Mouse (Mus musculus): Measurements from ENCODE around the gene Gpsm3. TPM values are rescaled to one million over a fixed set of nuclear protein-coding genes. Genes with fewer than 3 reads are reported as not detected.

Gpsm3 gene
- polyA plus RNA-seq, 1 experiment = 4.2 TPM

DNA sequence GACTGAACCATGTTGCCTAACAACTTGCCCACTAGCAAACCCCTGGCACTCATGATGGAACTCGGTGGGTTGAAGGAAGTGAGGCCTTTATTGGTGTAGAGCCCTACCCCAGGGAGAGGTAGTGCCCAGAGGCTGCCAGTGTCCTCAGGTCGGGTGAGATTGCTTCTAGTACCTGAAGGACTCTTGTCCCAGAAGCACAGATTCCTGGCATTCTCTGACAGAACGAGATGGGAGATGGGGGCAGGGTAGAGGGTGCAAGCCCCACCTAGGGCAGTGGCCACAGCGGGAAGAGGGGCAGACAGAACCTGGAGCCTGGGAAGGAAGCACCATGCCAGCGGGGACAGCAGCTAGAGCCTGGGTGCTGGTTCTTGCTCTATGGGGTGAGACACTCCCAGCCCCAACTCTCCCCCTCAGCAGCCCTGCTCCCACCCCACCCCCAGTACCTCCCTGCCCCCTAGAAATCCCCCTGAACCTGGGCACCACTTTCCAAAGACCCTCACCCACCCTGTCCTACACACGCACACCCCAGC lies 8.0 kb downstream of the Gpsm3 start, which contains the start of gene Ager:
TSS of gene Ager (plus strand) at position 297 of the 530 bp plus-strand sequence.
- no peaks in the 10 kb centered on the region for H3K27me3 ChIP-seq (ENCODE audit: control insufficient read depth, insufficient read depth, low read length, poor library complexity, severe bottlenecking)
- H3K27ac ChIP-seq (ENCODE audit: insufficient read depth, low read length) = no peak within 1 kb of the TSS
- no peak within 1 kb of the TSS for H3K4me3 ChIP-seq (ENCODE audit: low read depth, low read length)
- TF ChIP-seq POLR2A (IDR thresholded peaks at IDR 0.05; ENCODE audit: insufficient read depth, low read length) (no peak), EP300 (IDR thresholded peaks at IDR 0.05; ENCODE audit: insufficient read depth, low read depth, low read length) (no peak), CTCF (IDR thresholded peaks at IDR 0.05; ENCODE audit: low read depth, low read length) (no peak)
- no peak within 1 kb of the TSS for H3K9ac ChIP-seq (ENCODE audit: low read depth, poor library complexity, severe bottlenecking)
- no peaks in the 10 kb centered on the region for H3K4me1 ChIP-seq (ENCODE audit: control insufficient read depth, insufficient read depth, low read length)
- H3K9me3 ChIP-seq (replicated peaks; ENCODE audit: control insufficient read depth, insufficient read depth, low read length, poor library complexity, severe bottlenecking) = no peaks in the 10 kb centered on the region
- H3K36me3 ChIP-seq (ENCODE audit: control insufficient read depth, insufficient read depth, low read length, poor library complexity, severe bottlenecking) = 0 out of 2 replicates have a peak, but pooled peaks cover 9% of the 10 kb centered on the region

DNA sequence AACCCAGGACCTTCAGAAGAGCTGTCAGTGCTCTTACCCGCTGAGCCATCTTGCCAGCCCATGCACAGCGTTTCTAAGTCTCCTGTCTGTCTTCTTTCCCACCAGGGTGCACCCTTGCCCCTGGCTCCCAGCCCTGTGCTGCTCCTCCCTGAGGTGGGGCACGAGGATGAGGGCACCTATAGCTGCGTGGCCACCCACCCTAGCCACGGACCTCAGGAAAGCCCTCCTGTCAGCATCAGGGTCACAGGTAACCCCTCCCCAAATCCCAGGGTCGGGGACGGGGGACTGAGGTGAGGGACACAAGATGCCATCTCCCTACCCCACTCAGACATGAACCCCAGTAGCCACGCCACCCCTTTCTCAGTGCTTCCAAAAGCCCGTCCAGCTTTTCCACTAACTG lies 10.3 kb downstream of the Gpsm3 start:
- Histone ChIP-seq H3K4me3 (ENCODE audit: low read depth, low read length) (no peak overlapping the region), H3K36me3 (ENCODE audit: control insufficient read depth, insufficient read depth, low read length, poor library complexity, severe bottlenecking) (0 out of 2 replicates have a peak, but pooled peaks cover 4% of the 10 kb centered on the region), H3K27me3 (ENCODE audit: control insufficient read depth, insufficient read depth, low read length, poor library complexity, severe bottlenecking) (no peaks in the 10 kb centered on the region), H3K4me1 (ENCODE audit: control insufficient read depth, insufficient read depth, low read length) (no peaks in the 10 kb centered on the region), H3K27ac (ENCODE audit: insufficient read depth, low read length) (no peak overlapping the region), H3K9ac (ENCODE audit: low read depth, poor library complexity, severe bottlenecking) (no peak overlapping the region), H3K9me3 (replicated peaks; ENCODE audit: control insufficient read depth, insufficient read depth, low read length, poor library complexity, severe bottlenecking) (no peaks in the 10 kb centered on the region)
- TF ChIP-seq POLR2A (IDR thresholded peaks at IDR 0.05; ENCODE audit: insufficient read depth, low read length) (no peak), EP300 (IDR thresholded peaks at IDR 0.05; ENCODE audit: insufficient read depth, low read depth, low read length) (no peak), CTCF (IDR thresholded peaks at IDR 0.05; ENCODE audit: low read depth, low read length) (no peak)

DNA sequence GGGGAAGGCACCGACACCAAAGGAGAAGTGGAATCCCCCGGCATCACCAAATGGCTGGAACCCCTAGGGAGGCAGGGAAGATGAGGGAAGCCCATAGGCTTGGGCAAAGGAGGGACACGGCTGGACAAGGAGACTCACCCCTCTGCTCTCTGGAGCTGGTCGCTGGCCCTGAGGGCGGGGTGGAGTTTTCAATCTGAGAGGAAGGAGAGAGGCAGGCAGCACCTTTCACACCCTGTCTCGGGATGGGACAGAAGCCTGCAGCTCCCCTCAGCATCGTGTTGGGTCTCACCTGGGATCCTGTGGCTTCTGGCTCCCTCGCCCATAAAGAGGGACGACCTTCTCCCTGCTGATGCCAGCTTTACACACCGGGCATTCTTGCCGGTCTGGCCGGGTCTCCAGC lies 12.2 kb downstream of the Gpsm3 start:
- Histone ChIP-seq H3K36me3 (ENCODE audit: control insufficient read depth, insufficient read depth, low read length, poor library complexity, severe bottlenecking) (0 out of 2 replicates have a peak, but pooled peaks cover 4% of the 10 kb centered on the region), H3K27me3 (ENCODE audit: control insufficient read depth, insufficient read depth, low read length, poor library complexity, severe bottlenecking) (no peaks in the 10 kb centered on the region), H3K4me1 (ENCODE audit: control insufficient read depth, insufficient read depth, low read length) (peaks cover 3% of the 10 kb centered on the region), H3K4me3 (ENCODE audit: low read depth, low read length) (no peak overlapping the region), H3K9ac (ENCODE audit: low read depth, poor library complexity, severe bottlenecking) (no peak overlapping the region), H3K9me3 (replicated peaks; ENCODE audit: control insufficient read depth, insufficient read depth, low read length, poor library complexity, severe bottlenecking) (no peaks in the 10 kb centered on the region), H3K27ac (ENCODE audit: insufficient read depth, low read length) (no peak overlapping the region)
- TF ChIP-seq EP300 (IDR thresholded peaks at IDR 0.05; ENCODE audit: insufficient read depth, low read depth, low read length) = no peak
- TF ChIP-seq POLR2A (IDR thresholded peaks at IDR 0.05; ENCODE audit: insufficient read depth, low read length) = no peak
- TF ChIP-seq CTCF (IDR thresholded peaks at IDR 0.05; ENCODE audit: low read depth, low read length) = no peak

DNA sequence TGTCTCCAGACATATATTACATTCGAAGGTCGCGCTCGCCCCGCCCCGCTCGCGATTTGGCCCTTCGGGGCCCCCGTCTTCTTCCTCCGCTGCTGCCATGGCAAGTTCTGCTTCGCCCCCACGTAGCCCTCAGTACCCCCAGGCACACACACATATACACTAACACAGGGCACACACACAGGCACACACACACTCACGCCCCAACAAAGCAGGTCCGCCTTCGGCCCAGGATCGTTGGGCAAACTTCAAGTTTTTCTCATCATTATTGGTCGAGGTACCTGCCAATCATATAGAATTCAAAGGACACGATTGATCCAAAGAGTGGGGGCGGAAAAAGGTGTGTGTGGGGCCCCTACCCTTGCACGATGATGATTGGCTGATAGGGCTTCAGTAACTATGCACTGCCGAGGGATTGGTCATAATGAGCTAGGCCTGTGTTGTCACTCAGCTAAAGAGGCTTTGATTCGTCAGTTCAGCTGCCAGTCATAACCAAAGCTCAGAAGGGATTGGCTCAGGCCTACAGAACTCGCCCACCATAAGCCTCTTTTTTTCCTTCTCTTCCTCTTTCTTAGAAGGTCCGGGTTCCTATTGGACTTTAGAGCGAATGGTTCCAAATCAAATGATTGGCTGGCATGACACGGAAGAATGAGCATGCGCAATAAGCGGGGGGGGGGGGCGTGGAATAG lies 13.9 kb downstream of the Gpsm3 start, which contains the start of gene Rnf5:
TSS of gene Rnf5 (minus strand) at position 316 of the 686 bp plus-strand sequence.
- Histone ChIP-seq H3K9ac (ENCODE audit: low read depth, poor library complexity, severe bottlenecking) (peak within 1 kb of the TSS; percentile 81), H3K4me3 (ENCODE audit: low read depth, low read length) (peak within 1 kb of the TSS; percentile 99), H3K27me3 (ENCODE audit: control insufficient read depth, insufficient read depth, low read length, poor library complexity, severe bottlenecking) (no peaks in the 10 kb centered on the region), H3K9me3 (replicated peaks; ENCODE audit: control insufficient read depth, insufficient read depth, low read length, poor library complexity, severe bottlenecking) (no peaks in the 10 kb centered on the region), H3K36me3 (ENCODE audit: control insufficient read depth, insufficient read depth, low read length, poor library complexity, severe bottlenecking) (0 out of 2 replicates have a peak, but pooled peaks cover 4% of the 10 kb centered on the region), H3K4me1 (ENCODE audit: control insufficient read depth, insufficient read depth, low read length) (peaks cover 3% of the 10 kb centered on the region), H3K27ac (ENCODE audit: insufficient read depth, low read length) (peak within 1 kb of the TSS; percentile 12)
- no peak for TF ChIP-seq POLR2A (IDR thresholded peaks at IDR 0.05; ENCODE audit: insufficient read depth, low read length)
- TF ChIP-seq EP300 (IDR thresholded peaks at IDR 0.05; ENCODE audit: insufficient read depth, low read depth, low read length) = no peak
- TF ChIP-seq CTCF (IDR thresholded peaks at IDR 0.05; ENCODE audit: low read depth, low read length) = no peak

DNA sequence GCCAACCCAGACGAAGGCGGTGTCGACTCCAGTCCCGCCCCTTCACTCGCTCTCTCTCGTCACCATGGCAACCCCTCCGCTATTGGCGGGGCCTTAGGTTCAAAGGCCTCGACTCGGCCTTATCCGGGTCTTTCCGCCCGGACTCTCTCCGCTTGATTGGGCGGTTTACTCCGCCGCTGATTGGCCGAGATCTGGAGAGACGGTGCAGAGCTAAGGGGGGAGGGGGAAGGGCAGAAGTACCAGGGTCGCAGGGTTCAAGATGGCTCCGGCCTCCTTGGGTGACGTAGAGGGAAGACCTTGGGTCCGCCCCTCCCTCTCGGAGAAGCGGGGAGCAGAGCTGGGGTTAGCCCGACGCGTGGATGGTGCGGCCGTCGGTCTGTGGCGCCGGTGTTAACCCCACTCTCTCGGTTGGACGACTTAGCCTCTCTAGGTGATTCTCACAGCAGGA lies 14.5 kb downstream of the Gpsm3 start, which contains the start of gene Agpat1:
TSS of gene Agpat1 (plus strand) at position 202 of the 448 bp plus-strand sequence.
- peaks cover 3% of the 10 kb centered on the region for H3K4me1 ChIP-seq (ENCODE audit: control insufficient read depth, insufficient read depth, low read length)
- H3K4me3 ChIP-seq (ENCODE audit: low read depth, low read length) = peak within 1 kb of the TSS; percentile 99
- no peaks in the 10 kb centered on the region for H3K27me3 ChIP-seq (ENCODE audit: control insufficient read depth, insufficient read depth, low read length, poor library complexity, severe bottlenecking)
- TF ChIP-seq EP300 (IDR thresholded peaks at IDR 0.05; ENCODE audit: insufficient read depth, low read depth, low read length) (no peak), POLR2A (IDR thresholded peaks at IDR 0.05; ENCODE audit: insufficient read depth, low read length) (peak; percentile 72), CTCF (IDR thresholded peaks at IDR 0.05; ENCODE audit: low read depth, low read length) (no peak)
- peak within 1 kb of the TSS; percentile 81 for H3K9ac ChIP-seq (ENCODE audit: low read depth, poor library complexity, severe bottlenecking)
- H3K27ac ChIP-seq (ENCODE audit: insufficient read depth, low read length) = peak within 1 kb of the TSS; percentile 12
- H3K9me3 ChIP-seq (replicated peaks; ENCODE audit: control insufficient read depth, insufficient read depth, low read length, poor library complexity, severe bottlenecking) = no peaks in the 10 kb centered on the region
- 0 out of 2 replicates have a peak, but pooled peaks cover 4% of the 10 kb centered on the region for H3K36me3 ChIP-seq (ENCODE audit: control insufficient read depth, insufficient read depth, low read length, poor library complexity, severe bottlenecking)

All from ES-Bruce4 (cell line).